ENCODE assay signal across 10 mouse cellular contexts in the genomic region with DNA sequence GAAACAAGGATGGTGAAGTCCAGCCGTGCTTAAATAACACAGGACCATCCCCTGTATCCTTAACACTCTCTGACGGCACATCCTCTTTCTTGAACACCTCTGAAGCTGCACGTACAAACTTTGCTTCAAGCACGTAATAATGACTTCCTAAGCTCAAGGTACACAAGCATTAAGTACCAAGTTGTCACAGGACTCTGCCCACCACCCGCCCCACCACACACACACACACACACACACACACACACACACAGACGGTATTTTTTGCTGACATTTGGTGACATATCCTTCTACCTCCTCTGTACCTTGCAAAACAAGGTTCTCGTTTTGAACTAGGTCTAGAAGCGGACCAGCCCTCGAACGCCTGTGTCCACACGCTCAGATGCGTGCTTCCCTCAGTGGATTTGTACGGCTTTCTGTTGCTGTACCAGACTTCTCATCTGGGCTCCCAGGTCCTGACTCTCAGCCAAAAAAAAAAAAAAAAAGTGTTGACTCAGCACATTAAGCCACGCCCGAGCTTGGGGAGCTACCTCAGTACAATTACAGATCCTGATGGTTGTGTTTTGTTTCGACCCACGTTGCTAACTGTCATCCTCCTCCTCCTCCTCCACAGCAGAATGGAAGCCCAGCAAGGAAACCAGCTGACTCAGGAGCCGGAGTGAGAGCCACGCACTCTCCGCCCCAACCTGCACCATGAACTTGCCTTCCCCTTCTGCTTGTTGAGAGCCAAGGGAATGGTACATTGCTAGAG.
DNase-seq lines count a peak whose midpoint lies in the region; ATAC-seq and TF ChIP-seq lines count a peak whose summit lies in the region.
"Had no signal": no experiment of that assay in that cellular context is flagged by ENCODE, and none has a peak within 500 bp of the region (broad histone marks: within the 10 kb centered on the region; RNA-seq: fewer than 3 reads in every experiment).

No protein-coding gene starts in this region.

- H3K27ac ChIP-seq in intestine, embryonic 15.5 days = no peak overlapping the region
- H3K27ac ChIP-seq in intestine, embryonic 16.5 days (ENCODE audit: low read length) = no peak overlapping the region
- H3K27ac ChIP-seq in layer of hippocampus, adult 2 months = no peak overlapping the region
- H3K27ac ChIP-seq in left cerebral cortex, adult 2 months = no peak overlapping the region

- intact Hi-C loops in left cerebral cortex, adult 2 months (cut with DNase I) = no loop called here

- H3K9me3 ChIP-seq in intestine, embryonic 15.5 days = no peaks in the 10 kb centered on the region
- no peaks in the 10 kb centered on the region for H3K9me3 ChIP-seq in intestine, embryonic 16.5 days (ENCODE audit: control insufficient read depth, low read length)

- H3K36me3 ChIP-seq in intestine, embryonic 15.5 days = no peaks in the 10 kb centered on the region
- no peaks in the 10 kb centered on the region for H3K36me3 ChIP-seq in intestine, embryonic 16.5 days (ENCODE audit: control insufficient read depth, insufficient read depth, low read length)

- H3K4me1 ChIP-seq in intestine, embryonic 15.5 days (replicated peaks) = no peaks in the 10 kb centered on the region
- H3K4me1 ChIP-seq in intestine, embryonic 16.5 days (ENCODE audit: control insufficient read depth, insufficient read depth, low read length) = no peaks in the 10 kb centered on the region

- H3K4me2 ChIP-seq in intestine, embryonic 15.5 days (replicated peaks) = no peak overlapping the region
- H3K4me2 ChIP-seq in intestine, embryonic 16.5 days (ENCODE audit: low read depth, low read length) = no peak overlapping the region

- 78% methylated on average over 20 of the region's 20 CpGs for WGBS in intestine, embryonic 15.5 days
- WGBS in intestine, embryonic 16.5 days = 75% methylated on average over 20 of the region's 20 CpGs

- TF ChIP-seq CTCF in layer of hippocampus, adult 2 months (conservative IDR thresholded peaks at IDR 0.05) = no peak
- no peak for TF ChIP-seq CTCF in left cerebral cortex, adult 2 months (IDR thresholded peaks at IDR 0.05)

- no peak overlapping the region for H3K4me3 ChIP-seq in intestine, embryonic 15.5 days (replicated peaks)
- H3K4me3 ChIP-seq in intestine, embryonic 16.5 days (ENCODE audit: low read length) = no peak overlapping the region
- H3K4me3 ChIP-seq in layer of hippocampus, adult 2 months = no peak overlapping the region
- H3K4me3 ChIP-seq in left cerebral cortex, adult 2 months = no peak overlapping the region

- H3K27me3 ChIP-seq in intestine, embryonic 15.5 days (replicated peaks) = no peaks in the 10 kb centered on the region
- H3K27me3 ChIP-seq in intestine, embryonic 16.5 days (replicated peaks; ENCODE audit: control insufficient read depth, insufficient read depth, low read length) = no peaks in the 10 kb centered on the region

- DNase-seq in 3T3-L1 (ENCODE audit: low read depth, low spot score) (peak; percentile 49), MN1 (ENCODE audit: low spot score) (peak; percentile 10)
- DNase-seq in spleen, adult 12 weeks (ENCODE audit: low spot score) = no peak
- DNase-seq in layer of hippocampus, adult 2 months (ENCODE audit: low spot score in 2 of 2) = no peak
- DNase-seq in left cerebral cortex, adult 2 months (ENCODE audit: extremely low spot score in 1 of 2, low spot score in 2 of 2) = no peak
- DNase-seq: embryo, embryonic 11 days; heart, postnatal 36 days had no signal

- no peak overlapping the region for H3K9ac ChIP-seq in intestine, embryonic 15.5 days
- H3K9ac ChIP-seq in intestine, embryonic 16.5 days (ENCODE audit: low read depth, low read length) = no peak overlapping the region

- ATAC-seq in intestine, embryonic 15.5 days = peak; percentile 28; the same call in 1 of the 2 replicates
- ATAC-seq in intestine, embryonic 16.5 days = no peak
- ATAC-seq in inflammation-experienced regulatory T-cells, adult 6 months = peak; percentile 51

Comparison
In these comparisons a context has a peak if more than half of its experiments do, and no peak if none do; other contexts are left out.
1. DNase-seq: peak in 3T3-L1 (single experiment) and MN1 (single experiment); none in spleen, adult 12 weeks (single experiment), layer of hippocampus, adult 2 months (0 of 2) and left cerebral cortex, adult 2 months (0 of 2).